Mouse (Mus musculus) CD4-positive, CD25-positive, alpha-beta regulatory T cell, adult 4 months (primary cell): ENCODE results near the gene AC134908.4. TPM values are rescaled to one million over a fixed set of nuclear protein-coding genes. Genes with fewer than 3 reads are reported as not detected.
"Not testable (repeated sequence)": the region's sequence is repeated elsewhere in the genome, so short reads cannot be mapped to it uniquely, and the experiment has no call there.

Experiments
- ATAC-seq: one replicate; pipeline ENCODE4 v1.8.0; 2017
- polyA plus RNA-seq, 2 experiments: library from polyadenylated mRNA; unstranded; fragments of 100-300 nt; shearing (Covaris generic); gene quantifications; one replicate each; pipeline ENCODE4 v1.2.1; 2017

Gene AC134908.4
- polyA plus RNA-seq, 2 experiments from 2014 or later: not detected

DNA sequence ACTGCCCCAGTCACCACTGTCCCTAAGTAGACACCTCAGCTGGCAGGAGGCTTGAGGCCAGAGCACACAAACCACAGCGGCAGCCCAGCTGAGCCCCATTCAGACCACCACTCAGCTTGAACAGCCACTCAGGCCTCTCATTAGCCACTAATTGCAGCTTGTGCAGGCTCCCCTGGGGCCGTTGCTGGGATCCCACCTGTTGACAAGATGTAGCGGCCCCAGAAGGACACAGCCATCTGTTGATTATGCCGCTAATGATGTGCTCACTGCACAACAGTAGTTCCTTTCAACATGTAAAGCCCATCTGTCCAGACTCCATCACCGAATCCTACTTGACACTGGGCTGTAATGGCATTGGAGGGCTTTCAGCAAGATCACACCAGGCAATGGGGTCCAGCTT is 29.6 kb downstream of the AC134908.4 start:
- no peak for ATAC-seq

DNA sequence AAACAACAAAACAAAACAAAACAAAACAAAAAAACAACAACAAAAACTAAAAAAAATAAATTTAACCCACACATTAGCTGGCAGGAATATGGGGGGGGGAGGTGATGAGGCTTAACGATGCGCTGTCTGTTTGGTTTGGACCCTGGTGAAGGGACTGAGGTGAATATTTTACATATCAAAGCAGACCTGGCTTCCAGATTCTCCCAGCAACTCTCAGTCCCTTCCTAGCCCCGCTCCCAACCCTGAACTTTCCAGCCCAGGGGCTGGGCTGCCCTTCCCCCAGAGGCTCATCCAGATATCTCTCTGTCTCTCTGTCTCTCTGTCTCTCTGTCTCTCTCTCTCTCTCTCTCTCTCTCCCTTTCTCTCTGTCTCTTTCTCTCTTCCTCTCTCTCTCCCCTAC is 32.9 kb downstream of the AC134908.4 start:
- ATAC-seq: no peak

DNA sequence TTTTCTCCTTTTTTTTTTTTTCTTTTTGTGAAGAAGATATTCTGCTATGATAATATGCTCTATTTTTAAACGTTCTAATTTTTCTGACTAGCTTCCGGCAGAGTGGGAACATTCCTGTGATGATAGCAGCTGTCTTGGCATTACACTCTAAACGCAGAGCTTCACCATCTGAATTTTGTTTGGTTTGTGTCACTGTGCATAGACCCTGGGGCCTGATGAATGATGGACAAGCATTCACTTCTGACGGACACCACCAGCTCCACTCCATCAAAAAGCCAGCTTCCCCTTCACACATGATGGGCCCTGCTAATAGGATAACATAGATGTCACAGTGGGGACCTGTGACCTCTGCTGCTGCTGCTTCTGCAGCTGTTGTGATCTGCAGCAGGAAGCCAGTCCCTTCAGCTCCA is 33.9 kb downstream of the AC134908.4 start:
- no peak for ATAC-seq

DNA sequence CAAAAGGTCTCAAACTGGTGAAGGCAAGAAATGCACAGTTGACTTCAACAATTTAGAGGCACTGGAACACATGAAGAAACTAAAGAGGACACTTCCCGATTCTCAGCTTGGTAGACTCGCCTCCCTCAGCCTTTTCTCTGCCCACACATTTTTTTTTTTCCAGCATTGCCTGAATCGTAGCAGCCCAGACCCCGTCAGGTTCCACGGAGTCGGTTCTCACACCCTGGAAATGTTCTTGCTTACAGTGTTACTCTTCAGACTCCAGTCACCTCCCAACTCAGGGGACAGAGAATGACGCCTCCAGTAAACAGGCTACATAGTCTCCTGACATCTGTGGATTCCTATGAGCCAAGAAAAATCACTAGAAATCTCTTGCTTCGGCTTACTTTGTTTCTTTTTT is 35.3 kb downstream of the AC134908.4 start:
- no peak for ATAC-seq

DNA sequence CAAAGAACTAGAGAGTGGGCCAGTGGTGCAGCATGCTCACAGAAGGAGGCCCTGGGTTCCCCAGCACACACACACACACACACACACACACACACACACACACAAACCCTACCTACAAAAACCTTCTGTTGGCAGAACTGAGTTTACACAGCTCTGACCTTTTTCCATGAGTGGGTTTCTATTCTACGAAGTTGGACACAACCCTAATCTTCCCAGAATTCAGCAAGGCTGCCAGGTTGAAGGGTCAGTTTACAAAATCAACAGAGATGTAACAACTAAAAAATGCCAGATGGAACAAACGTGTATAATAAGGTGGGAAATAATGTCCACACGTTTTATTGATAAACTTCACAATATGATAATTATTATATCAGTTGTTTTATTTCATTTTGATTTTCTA is 37.8 kb downstream of the AC134908.4 start:
- no peak for ATAC-seq

DNA sequence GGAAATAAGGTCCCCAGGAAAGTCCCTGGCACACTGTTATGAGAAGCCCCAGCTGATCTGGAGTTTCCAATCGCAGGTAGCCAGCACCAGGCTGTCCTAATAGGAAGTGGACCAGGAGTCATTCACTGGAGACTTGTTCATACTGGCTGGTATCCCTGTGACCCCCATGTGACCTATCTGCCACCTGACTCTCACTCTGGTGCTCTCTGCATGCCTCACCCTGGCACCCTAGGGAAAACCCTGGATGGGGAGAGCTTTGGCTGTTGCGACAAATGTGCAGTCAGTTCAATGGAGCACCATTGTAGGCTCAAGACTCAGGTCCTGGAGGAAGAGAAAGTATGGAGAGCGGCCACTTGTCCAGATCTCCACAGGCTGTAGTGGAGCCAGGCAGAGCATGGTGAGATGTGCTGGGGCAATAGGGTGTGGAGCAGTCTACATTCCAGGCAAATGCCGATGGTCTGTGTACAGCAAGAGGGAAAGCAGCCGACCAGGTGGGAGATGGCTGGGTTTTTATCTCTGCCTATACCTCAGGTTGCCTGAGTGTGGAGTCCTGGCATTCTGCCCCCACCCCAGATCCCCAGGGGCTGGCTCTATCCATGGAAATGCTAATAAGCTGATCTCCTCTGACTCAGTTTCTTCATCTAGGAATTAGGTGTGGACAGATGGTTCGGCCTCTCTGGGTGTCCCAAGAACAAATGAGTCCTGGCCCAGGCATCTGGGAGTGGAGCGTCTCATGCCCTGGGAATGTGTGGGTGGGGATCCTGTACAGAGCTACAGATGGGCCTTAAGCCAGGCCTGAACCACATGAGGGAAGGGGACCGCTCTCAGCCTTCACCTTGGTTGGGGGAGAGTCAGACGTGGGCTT is 38.8 kb downstream of the AC134908.4 start:
- ATAC-seq: no peak

DNA sequence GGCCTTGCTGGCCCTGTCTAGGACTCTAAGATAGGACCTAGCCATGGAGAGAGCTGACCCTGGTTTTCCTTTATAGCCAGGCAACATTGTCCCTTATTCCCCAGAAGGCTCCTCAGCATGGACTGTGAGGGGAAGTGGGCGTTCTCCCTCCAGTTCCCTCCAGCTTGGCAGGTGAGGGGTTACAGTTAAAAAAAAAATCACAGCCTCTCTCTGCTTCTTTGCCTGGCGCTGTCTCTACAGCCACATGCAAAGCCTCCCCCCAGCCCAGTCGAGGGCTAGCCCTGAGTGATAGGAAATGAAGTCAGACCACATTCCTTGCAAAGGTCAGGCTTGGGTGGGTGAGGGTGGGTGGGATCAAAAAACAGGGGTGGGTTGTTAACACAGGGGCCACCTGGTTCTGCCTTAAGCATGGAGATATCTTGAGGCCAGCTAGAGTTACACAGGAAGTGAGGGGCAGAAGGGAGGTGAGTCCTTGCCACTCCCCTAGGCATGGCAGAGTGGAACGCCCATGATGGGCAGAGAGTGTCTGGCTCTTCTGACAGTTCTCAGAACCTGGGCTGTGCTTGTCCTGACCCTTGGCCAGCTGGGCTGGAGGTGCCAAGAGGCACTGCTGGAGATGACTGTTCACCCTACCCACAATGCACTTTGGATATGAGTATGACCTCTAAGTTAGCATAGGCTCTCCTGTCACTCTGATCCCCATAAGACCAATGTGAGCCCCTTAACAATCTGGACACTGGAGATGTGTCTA is 39.7 kb downstream of the AC134908.4 start:
- ATAC-seq: no peak

DNA sequence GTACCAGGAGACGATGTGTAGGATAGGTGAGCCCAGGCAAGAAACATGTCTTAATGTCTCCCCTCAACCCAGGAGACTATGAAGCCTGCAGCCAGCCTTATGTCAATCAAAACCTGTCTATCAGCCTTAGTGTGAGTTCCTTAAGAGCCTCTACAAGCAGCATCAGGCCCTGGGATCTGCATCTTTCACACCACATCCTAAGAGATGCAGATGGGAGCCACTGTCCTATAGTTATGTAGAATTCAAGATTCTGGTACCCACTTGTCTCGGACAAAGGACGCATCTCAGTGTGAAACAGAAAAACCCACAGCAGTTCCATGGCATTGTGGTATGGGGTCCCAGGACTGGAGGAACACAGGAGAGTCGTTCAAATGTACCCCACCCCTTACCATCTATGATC is 40.4 kb downstream of the AC134908.4 start:
- no peak for ATAC-seq

DNA sequence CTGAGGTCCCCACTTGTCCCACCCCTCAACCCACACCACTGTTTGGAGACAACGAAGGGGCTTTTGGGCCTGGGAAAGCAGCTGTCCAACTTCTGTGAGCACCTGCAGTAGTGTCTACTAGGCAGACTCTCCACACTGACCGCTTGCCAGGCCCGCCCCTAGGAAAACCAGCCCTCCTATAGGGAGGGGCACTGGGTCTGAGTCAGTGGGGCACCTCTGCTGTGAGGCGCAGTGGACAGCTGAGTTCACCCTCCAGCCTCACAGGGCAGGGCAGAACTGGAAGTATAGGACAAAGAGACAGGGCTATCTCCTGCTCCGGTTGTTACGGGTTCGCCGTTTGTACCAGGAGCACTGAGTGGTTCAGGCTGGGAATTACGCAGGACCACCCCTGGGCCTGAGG is 41.2 kb downstream of the AC134908.4 start, which contains the start of gene Msln:
TSS of gene Msln (minus strand) at position 138 of the 400 bp plus-strand sequence.
- no peak for ATAC-seq

DNA sequence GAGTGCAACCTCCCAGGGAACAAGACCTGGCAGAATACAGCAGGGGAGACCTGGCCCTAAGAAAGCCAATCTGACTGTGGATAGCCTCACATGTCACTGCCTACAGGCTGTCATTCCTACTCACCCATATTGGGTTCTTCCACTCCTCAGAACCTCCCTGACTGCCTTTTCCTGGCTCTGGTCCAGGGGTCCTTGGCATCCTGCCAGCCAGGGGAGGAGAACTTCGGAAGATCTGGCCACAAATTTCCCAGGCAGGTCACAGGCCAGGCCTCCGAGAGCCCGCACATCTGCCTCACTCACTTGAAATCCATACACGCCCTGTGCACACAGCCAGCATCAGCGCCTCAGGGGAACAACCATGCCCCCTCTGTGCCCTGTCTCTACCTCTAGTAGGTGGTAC is 44.0 kb downstream of the AC134908.4 start:
- ATAC-seq: no peak

DNA sequence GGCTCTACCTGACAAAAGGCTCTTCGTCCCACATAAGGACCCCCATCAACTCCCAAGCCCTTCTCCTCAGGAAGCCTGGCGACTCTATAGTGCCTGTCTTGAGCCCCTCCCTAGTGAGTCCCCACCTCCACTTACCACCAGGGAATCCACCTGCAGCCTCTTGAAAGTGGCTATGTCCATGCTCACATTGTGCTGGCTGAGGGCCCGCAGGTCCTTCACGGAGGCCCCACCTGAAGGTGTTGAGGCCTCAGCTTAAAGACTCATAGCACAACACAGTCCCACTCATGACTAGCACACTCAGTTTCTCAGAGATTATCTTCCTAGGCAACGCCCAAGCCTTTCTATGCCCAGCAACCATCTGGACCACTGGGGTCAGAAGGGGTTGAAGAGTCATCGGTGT is 46.1 kb downstream of the AC134908.4 start:
- no peak for ATAC-seq

DNA sequence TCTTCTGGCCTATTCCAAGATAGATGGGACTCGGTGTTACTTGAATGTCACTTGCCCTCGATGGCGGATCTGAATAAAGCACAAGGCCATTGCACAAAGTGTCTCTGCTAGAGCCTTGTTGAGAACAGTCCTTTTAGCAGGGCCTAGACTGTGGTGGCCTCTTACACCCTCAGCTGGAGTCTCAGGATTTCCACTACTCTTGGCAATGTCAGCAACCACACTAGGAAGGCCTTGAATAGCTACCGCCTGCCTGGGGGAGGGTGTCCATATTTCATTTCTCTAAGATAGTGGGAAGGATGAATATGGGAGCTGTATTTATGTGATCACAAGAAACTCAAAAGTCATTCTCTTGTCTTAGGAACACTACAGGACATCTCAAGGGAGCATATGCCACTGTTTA is 47.2 kb downstream of the AC134908.4 start:
- no peak for ATAC-seq

DNA sequence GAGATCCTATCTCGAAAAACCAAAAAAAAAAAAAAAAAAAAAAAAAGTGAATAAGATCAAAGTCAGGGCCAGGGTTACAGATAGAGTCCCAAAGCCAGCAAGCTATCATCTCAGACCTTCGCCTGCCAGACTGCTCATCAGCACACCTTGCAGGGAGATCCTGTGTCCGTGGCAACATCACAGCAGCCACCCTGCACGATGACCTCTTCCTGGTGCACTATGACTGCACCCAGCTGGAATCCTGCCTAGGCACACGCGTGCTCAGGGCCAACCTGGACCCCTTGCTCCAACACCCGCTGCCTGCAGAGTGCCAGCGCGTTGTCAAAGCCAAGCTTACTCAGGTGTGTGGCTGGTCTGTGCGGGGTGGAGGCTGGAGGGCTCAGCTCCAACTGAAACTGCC is 51.1 kb downstream of the AC134908.4 start:
- no peak for ATAC-seq

DNA sequence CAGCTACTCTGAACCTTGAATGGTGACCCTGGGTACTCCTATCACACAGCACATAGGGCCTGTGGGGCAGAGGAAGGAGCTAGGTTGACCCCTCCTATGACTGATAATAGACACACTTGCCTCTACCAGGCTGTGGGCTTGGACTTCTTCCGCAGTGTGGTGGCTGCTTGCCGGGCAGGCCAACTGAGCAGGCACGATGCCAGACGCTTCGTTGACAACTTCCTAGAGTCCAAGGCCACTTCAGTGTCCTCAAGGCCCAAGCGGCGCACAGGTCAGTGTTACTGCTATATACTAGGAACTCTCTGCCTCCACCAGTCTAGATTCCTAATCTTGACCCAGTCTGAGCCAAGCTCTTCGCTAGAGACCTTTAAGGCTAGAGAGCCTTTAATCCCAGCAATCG is 51.6 kb downstream of the AC134908.4 start:
- no peak for ATAC-seq

DNA sequence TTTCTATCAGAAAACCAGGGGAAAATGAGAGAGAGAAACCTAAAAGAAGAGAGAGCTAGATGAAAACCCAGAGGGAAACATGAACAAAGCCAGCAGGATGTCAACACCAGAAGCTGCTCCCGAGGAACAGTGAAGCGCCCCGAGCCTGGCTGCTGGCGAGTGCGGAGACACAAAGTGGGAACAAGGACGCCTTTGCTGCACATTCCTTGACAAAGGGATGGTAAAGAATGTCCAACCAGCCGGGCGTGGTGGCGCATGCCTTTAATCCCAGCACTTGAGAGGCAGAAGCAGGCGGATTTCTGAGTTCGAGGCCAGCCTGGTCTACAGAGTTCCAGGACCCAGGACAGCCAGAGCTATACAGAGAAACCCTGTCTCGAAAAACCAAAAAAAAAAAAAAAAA is 54.0 kb downstream of the AC134908.4 start:
- not testable (repeated sequence) for ATAC-seq

Other genes starting within 250 kb of the AC134908.4 start
- not detected for gene Sox8, start 225.0 kb downstream of the AC134908.4 start, polyA plus RNA-seq
- gene Lmf1, start 216.6 kb downstream of the AC134908.4 start, polyA plus RNA-seq: 10 to 100 TPM; 22.0 to 26.0 TPM
- gene Gng13, start 78.5 kb downstream of the AC134908.4 start, polyA plus RNA-seq: not detected
- 1 to 10 TPM; 3.5 to 5.9 TPM for gene Chtf18, start 68.2 kb downstream of the AC134908.4 start, polyA plus RNA-seq
- 10 to 100 TPM; 12.8 to 16.8 TPM for gene Rpusd1, start 68.0 kb downstream of the AC134908.4 start, polyA plus RNA-seq
- gene Mslnl, start 59.6 kb downstream of the AC134908.4 start, polyA plus RNA-seq: not detected
- not detected for gene Msln, start 41.3 kb downstream of the AC134908.4 start, polyA plus RNA-seq
- 10 to 100 TPM; 21.4 to 29.8 TPM for gene Narfl, start 21.9 kb downstream of the AC134908.4 start, polyA plus RNA-seq
- gene Haghl, start 10.0 kb downstream of the AC134908.4 start, polyA plus RNA-seq: 10 to 100 TPM; 26.8 to 37.4 TPM
- gene Ccdc78, start 9.1 kb downstream of the AC134908.4 start, polyA plus RNA-seq: 1 to 10 TPM in 1 of 2 experiments, under 1 TPM in 1; 0.28 to 1.4 TPM
- 100 to 1,000 TPM; 192 to 257 TPM for gene Fam173a, start 2.8 kb downstream of the AC134908.4 start, polyA plus RNA-seq
- 1 to 10 TPM; 3.6 to 7.0 TPM for gene Metrn, start 1.5 kb upstream of the AC134908.4 start, polyA plus RNA-seq
- gene Fbxl16, start 13.4 kb upstream of the AC134908.4 start, polyA plus RNA-seq: not detected
- gene Wdr24, start 28.0 kb upstream of the AC134908.4 start, polyA plus RNA-seq: 10 to 100 TPM; 19.4 to 53.9 TPM
- 10 to 100 TPM; 22.2 to 42.8 TPM for gene Jmjd8, start 33.2 kb upstream of the AC134908.4 start, polyA plus RNA-seq
- gene Stub1, start 37.7 kb upstream of the AC134908.4 start, polyA plus RNA-seq: 10 to 100 TPM; 75.1 to 75.2 TPM
- gene Rhbdl1, start 41.6 kb upstream of the AC134908.4 start, polyA plus RNA-seq: not detected
- gene Gm20683, start 46.1 kb upstream of the AC134908.4 start, polyA plus RNA-seq: 1 to 10 TPM in 1 of 2 experiments, under 1 TPM in 1; 0.79 to 1.7 TPM
- gene Rhot2, start 49.2 kb upstream of the AC134908.4 start, polyA plus RNA-seq: 10 to 100 TPM; 19.1 to 47.0 TPM
- 1 to 10 TPM; 3.4 to 6.8 TPM for gene Wdr90, start 65.8 kb upstream of the AC134908.4 start, polyA plus RNA-seq
- gene Mcrip2, start 73.1 kb upstream of the AC134908.4 start, polyA plus RNA-seq: 1 to 10 TPM; 2.7 to 5.5 TPM
- 100 to 1,000 TPM in 1 of 2 experiments, 10 to 100 TPM in 1; 82.7 to 124 TPM for gene Mettl26, start 79.4 kb upstream of the AC134908.4 start, polyA plus RNA-seq
- gene Wfikkn1, start 85.2 kb upstream of the AC134908.4 start, polyA plus RNA-seq: 1 to 10 TPM in 1 of 2 experiments, under 1 TPM in 1; 0.94 to 1.3 TPM
- gene Rab40c, start 124.1 kb upstream of the AC134908.4 start, polyA plus RNA-seq: 1 to 10 TPM; 6.6 to 7.3 TPM
- 10 to 100 TPM; 27.8 to 49.3 TPM for gene Pigq, start 149.3 kb upstream of the AC134908.4 start, polyA plus RNA-seq
- gene Nhlrc4, start 149.3 kb upstream of the AC134908.4 start, polyA plus RNA-seq: not detected
- gene A930017K11Rik, start 156.9 kb upstream of the AC134908.4 start, polyA plus RNA-seq: not detected
- 1 to 10 TPM; 5.3 to 6.6 TPM for gene Capn15, start 190.1 kb upstream of the AC134908.4 start, polyA plus RNA-seq